Mouse (Mus musculus) erythroblast, embryonic 14.5 days (primary cell): ENCODE measurements around the gene Bcor. TPM values are rescaled to one million over a fixed set of nuclear protein-coding genes. Genes with fewer than 3 reads are reported as not detected.

Experiments
- H3K27me3 ChIP-seq: 2 replicates; pipeline ENCODE4 v1.6.1; 2012; ENCODE audit warnings: inconsistent platforms; ENCODE audit not compliant: control insufficient read depth
- H3K36me3 ChIP-seq: 2 replicates; pipeline ENCODE4 v1.6.1; 2012; ENCODE audit warnings: mild to moderate bottlenecking, inconsistent platforms; ENCODE audit not compliant: control insufficient read depth
- H3K4me1 ChIP-seq: 2 replicates; pipeline ENCODE4 v1.6.1; 2012; ENCODE audit warnings: inconsistent platforms; ENCODE audit not compliant: control insufficient read depth
- H3K4me3 ChIP-seq: replicated peaks from 2 replicates; pipeline ENCODE3; 2012; ENCODE audit warnings: moderate library complexity, mild to moderate bottlenecking, inconsistent platforms
- H3K9me3 ChIP-seq: 2 replicates; pipeline ENCODE4 v1.6.1; 2012; ENCODE audit warnings: low read length, inconsistent platforms, mixed read lengths; ENCODE audit not compliant: control insufficient read depth
- GATA1 ChIP-seq: IDR thresholded peaks from 2 replicates; pipeline ENCODE4 v1.6.1; 2012; ENCODE audit warnings: low read length, inconsistent platforms, mixed read lengths
- TAL1 ChIP-seq: IDR thresholded peaks from 3 replicates; pipeline ENCODE4 v1.6.1; 2012; ENCODE audit warnings: low read length, inconsistent platforms, mixed read lengths
- polyA plus RNA-seq: library from polyadenylated mRNA; stranded (reverse); fragments of >175 nt; gene quantifications from 2 replicates; pipeline ENCODE4 v1.2.3, GENCODE M21; 2012

The Bcor gene
- polyA plus RNA-seq, 1 experiment: 0.66 TPM

GRCm38 (mm10) chrX:12122594-12123331 is 37.4 kb downstream of the Bcor start:
- no peak overlapping the region for H3K4me3 ChIP-seq
- TF ChIP-seq TAL1: no peak
- TF ChIP-seq GATA1: no peak
- peaks cover 9% of the 10 kb centered on the region for H3K4me1 ChIP-seq
- H3K9me3 ChIP-seq: no peaks in the 10 kb centered on the region
- H3K27me3 ChIP-seq: peaks cover 58% of the 10 kb centered on the region
- no peaks in the 10 kb centered on the region for H3K36me3 ChIP-seq

GRCm38 (mm10) chrX:12119476-12119875 is 40.7 kb downstream of the Bcor start:
- Histone ChIP-seq H3K4me1 (peaks cover 9% of the 10 kb centered on the region), H3K36me3 (no peaks in the 10 kb centered on the region), H3K9me3 (no peaks in the 10 kb centered on the region), H3K4me3 (no peak overlapping the region), H3K27me3 (peaks cover 33% of the 10 kb centered on the region)
- TF ChIP-seq TAL1 (no peak), GATA1 (no peak)

- Histone ChIP-seq H3K4me1 (peaks cover 9% of the 10 kb centered on the region), H3K9me3 (no peaks in the 10 kb centered on the region), H3K4me3 (no peak overlapping the region), H3K36me3 (no peaks in the 10 kb centered on the region), H3K27me3 (peaks cover 8% of the 10 kb centered on the region)
- no peak for TF ChIP-seq TAL1
- TF ChIP-seq GATA1: no peak
Measured at GRCm38 (mm10) chrX:12116128-12116527, 44.0 kb downstream of the Bcor start.

GRCm38 (mm10) chrX:12112166-12112565 is 48.0 kb downstream of the Bcor start:
- no peaks in the 10 kb centered on the region for H3K36me3 ChIP-seq
- no peaks in the 10 kb centered on the region for H3K9me3 ChIP-seq
- peaks cover 8% of the 10 kb centered on the region for H3K27me3 ChIP-seq
- TF ChIP-seq GATA1: no peak
- no peak for TF ChIP-seq TAL1
- no peaks in the 10 kb centered on the region for H3K4me1 ChIP-seq
- no peak overlapping the region for H3K4me3 ChIP-seq

GRCm38 (mm10) chrX:12110518-12110917 is 49.6 kb downstream of the Bcor start:
- Histone ChIP-seq H3K4me3 (no peak overlapping the region), H3K9me3 (no peaks in the 10 kb centered on the region), H3K27me3 (peaks cover under 1% of the 10 kb centered on the region; the same call in 1 of the 2 replicates), H3K36me3 (no peaks in the 10 kb centered on the region), H3K4me1 (no peaks in the 10 kb centered on the region)
- no peak for TF ChIP-seq GATA1
- no peak for TF ChIP-seq TAL1

- no peaks in the 10 kb centered on the region for H3K4me1 ChIP-seq
- H3K9me3 ChIP-seq: no peaks in the 10 kb centered on the region
- TF ChIP-seq TAL1: no peak
- peaks cover 10% of the 10 kb centered on the region for H3K27me3 ChIP-seq
- H3K36me3 ChIP-seq: no peaks in the 10 kb centered on the region
- H3K4me3 ChIP-seq: no peak overlapping the region
Measured at GRCm38 (mm10) chrX:12105358-12105757, 54.8 kb downstream of the Bcor start.

GRCm38 (mm10) chrX:12096783-12097526 is 63.2 kb downstream of the Bcor start:
- H3K9me3 ChIP-seq: no peaks in the 10 kb centered on the region
- no peaks in the 10 kb centered on the region for H3K4me1 ChIP-seq
- peaks cover 80% of the 10 kb centered on the region for H3K27me3 ChIP-seq
- H3K36me3 ChIP-seq: no peaks in the 10 kb centered on the region
- TF ChIP-seq GATA1 (no peak), TAL1 (no peak)
- no peak overlapping the region for H3K4me3 ChIP-seq

- peaks cover 98% of the 10 kb centered on the region for H3K27me3 ChIP-seq
- H3K4me3 ChIP-seq: no peak overlapping the region
- H3K9me3 ChIP-seq: peaks cover 19% of the 10 kb centered on the region; the same call in 1 of the 2 replicates
- peaks cover 22% of the 10 kb centered on the region for H3K4me1 ChIP-seq
- H3K36me3 ChIP-seq: no peaks in the 10 kb centered on the region
- TF ChIP-seq GATA1: no peak
- no peak for TF ChIP-seq TAL1
Measured at GRCm38 (mm10) chrX:12093371-12093770, 66.8 kb downstream of the Bcor start.

GRCm38 (mm10) chrX:12091431-12092061 is 68.6 kb downstream of the Bcor start:
- no peaks in the 10 kb centered on the region for H3K36me3 ChIP-seq
- H3K4me1 ChIP-seq: peaks cover 41% of the 10 kb centered on the region
- peak overlapping the region; percentile 28 for H3K4me3 ChIP-seq
- no peak for TF ChIP-seq GATA1
- no peak for TF ChIP-seq TAL1
- peaks cover 31% of the 10 kb centered on the region; the same call in 1 of the 2 replicates for H3K9me3 ChIP-seq
- H3K27me3 ChIP-seq: peaks cover 100% of the 10 kb centered on the region
